Mouse (Mus musculus) kidney, embryonic 14.5 days (tissue): ENCODE data around the gene Cfap97d2. TPM values are rescaled to one million over a fixed set of nuclear protein-coding genes. Genes with fewer than 3 reads are reported as not detected.
A peak's percentile ranks its signal among the peaks of the same experiment; 100 is the strongest.

ENCODE experiments used
- ATAC-seq: fragments of 200-750 bp; cut with Nextera tagmentation; 2 replicates; pipeline ENCODE4 v1.8.0; 2017; ENCODE audit warnings: moderate number of reproducible peaks, mild to moderate bottlenecking, moderate TSS enrichment, moderate library complexity; ENCODE audit not compliant: low FRiP score, low TSS enrichment
- H3K27ac ChIP-seq: fragments of 300-500 bp; sonication (generic); 2 replicates; pipeline ENCODE4 v1.5.1; 2014; ENCODE audit warnings: low read depth, mild to moderate bottlenecking, low read length, moderate library complexity, mixed read lengths
- H3K27me3 ChIP-seq: fragments of 300-500 bp; sonication (generic); 2 replicates; pipeline ENCODE4 v1.6.1; 2014; ENCODE audit warnings: mild to moderate bottlenecking, low read length; ENCODE audit not compliant: control insufficient read depth, insufficient read depth
- H3K36me3 ChIP-seq: fragments of 300-500 bp; sonication (generic); 2 replicates; pipeline ENCODE4 v1.6.1; 2014; ENCODE audit warnings: low read length, mixed read lengths; ENCODE audit not compliant: control insufficient read depth, insufficient read depth
- H3K4me1 ChIP-seq: fragments of 300-500 bp; sonication (generic); 2 replicates; pipeline ENCODE4 v1.6.1; 2014; ENCODE audit warnings: low read length, mixed read lengths; ENCODE audit not compliant: control insufficient read depth, insufficient read depth
- H3K4me2 ChIP-seq: fragments of 300-500 bp; sonication (generic); replicated peaks from 2 replicates; pipeline ENCODE4 v1.6.1; 2014; ENCODE audit warnings: low read depth, mild to moderate bottlenecking, low read length
- H3K4me3 ChIP-seq: fragments of 300-500 bp; sonication (generic); 2 replicates; pipeline ENCODE4 v1.5.1; 2014; ENCODE audit warnings: mild to moderate bottlenecking, low read length
- H3K9ac ChIP-seq: fragments of 300-500 bp; sonication (generic); 2 replicates; pipeline ENCODE4 v1.6.1; 2014; ENCODE audit warnings: low read depth, mild to moderate bottlenecking, low read length, moderate library complexity
- H3K9me3 ChIP-seq: fragments of 300-500 bp; sonication (generic); 2 replicates; pipeline ENCODE4 v1.6.1; 2016; ENCODE audit warnings: low read length; ENCODE audit not compliant: control insufficient read depth
- WGBS: fragments of 180-500 bp; shearing (Covaris S2); extraction: QIAGEN DNeasy Blood & Tissue Kit; methylation state at CpG from one replicate; pipeline ENCODE4 v1.1.7; 2014; 5-methylcytosine and 5-hydroxymethylcytosine counted together
- polyA plus RNA-seq: library from polyadenylated mRNA; unstranded; fragments of >200 nt; fragmentation: Nextera tagmentation; extraction: Ambion mirVana; gene quantifications from 2 replicates; pipeline ENCODE4 v1.2.1, GENCODE M21; 2014

Cfap97d2 gene
- polyA plus RNA-seq, 1 experiment from 2014 or later, result 0.11 TPM

DNA sequence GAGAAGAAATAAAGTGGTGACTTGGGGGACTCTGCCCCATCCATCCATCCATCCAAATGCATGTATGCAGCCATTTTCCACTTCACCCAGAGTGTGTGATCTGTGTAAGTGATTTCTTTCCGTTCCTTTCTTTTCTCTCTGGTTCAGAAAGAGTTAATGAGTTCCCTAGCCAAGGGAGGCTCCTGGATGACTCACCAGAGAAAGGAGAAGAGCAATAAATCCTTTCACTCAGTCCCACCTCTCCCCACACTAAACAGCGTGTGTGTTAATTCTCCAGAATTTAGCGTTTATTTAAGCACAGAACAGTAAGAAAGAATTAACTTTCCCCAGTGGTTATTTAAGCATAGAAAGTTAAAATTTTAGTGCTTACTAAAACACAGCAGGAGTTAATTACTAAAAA is 41.9 kb downstream of the Cfap97d2 start:
- Histone ChIP-seq H3K9ac (0 out of 2 replicates have a peak overlapping the region, but pooled peaks have one; percentile 28), H3K27me3 (no peaks in the 10 kb centered on the region), H3K9me3 (no peaks in the 10 kb centered on the region), H3K4me3 (no peak overlapping the region), H3K27ac (peak overlapping the region; percentile 32; the same call in 1 of the 2 replicates), H3K4me2 (no peak overlapping the region), H3K4me1 (peaks cover 10% of the 10 kb centered on the region; the same call in 1 of the 2 replicates), H3K36me3 (no peaks in the 10 kb centered on the region)
- 5% methylated on average over 3 of the region's 3 CpGs for WGBS
- ATAC-seq, result peak; percentile 71; the same call in 1 of the 2 replicates

DNA sequence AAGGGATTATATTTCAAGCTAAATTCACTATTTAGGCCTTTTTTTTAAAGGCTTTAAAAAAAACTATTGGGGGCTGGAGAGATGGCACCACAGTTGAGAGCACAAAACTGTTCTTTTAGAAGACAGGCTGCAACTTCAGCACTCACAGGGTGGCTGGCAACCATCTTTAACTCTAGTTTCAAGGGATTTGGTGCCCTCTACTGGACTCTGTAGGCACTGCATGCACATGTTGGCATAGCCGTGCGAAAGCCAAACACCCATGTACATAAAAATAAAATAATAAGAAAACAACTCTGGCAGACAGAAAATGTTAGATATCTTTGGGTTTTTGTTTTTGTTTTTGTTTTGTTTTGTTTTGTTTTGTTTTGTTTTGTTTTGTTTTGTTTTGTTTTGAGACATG is 48.0 kb downstream of the Cfap97d2 start:
- Histone ChIP-seq H3K27ac (no peak overlapping the region), H3K4me1 (peaks cover 3% of the 10 kb centered on the region), H3K27me3 (no peaks in the 10 kb centered on the region), H3K9ac (no peak overlapping the region), H3K9me3 (no peaks in the 10 kb centered on the region), H3K36me3 (no peaks in the 10 kb centered on the region), H3K4me2 (no peak overlapping the region), H3K4me3 (no peak overlapping the region)
- no peak for ATAC-seq
- 20% methylated on average over 2 of the region's 2 CpGs for WGBS

DNA sequence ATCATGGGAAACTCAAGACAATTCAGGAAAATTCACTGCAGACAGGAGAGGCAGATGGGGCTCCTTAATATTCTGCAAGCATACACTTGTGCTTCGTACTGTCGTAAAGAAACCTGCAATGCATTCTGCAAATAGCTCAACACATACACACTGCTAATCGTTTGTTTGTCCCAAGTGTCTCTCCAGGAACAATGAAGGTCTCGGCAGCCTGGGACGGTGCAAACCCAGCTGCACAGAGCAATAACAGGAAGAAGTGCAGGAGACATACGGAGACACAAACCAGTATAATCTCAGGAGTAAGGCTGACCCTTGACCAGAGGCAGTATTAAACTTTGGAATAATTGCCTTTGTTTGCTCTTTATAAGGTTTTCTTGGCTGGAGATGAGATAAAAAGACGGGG is 50.8 kb downstream of the Cfap97d2 start:
- Histone ChIP-seq H3K9ac (no peak overlapping the region), H3K36me3 (peaks cover 13% of the 10 kb centered on the region), H3K27ac (no peak overlapping the region), H3K4me3 (no peak overlapping the region), H3K9me3 (no peaks in the 10 kb centered on the region), H3K4me1 (peaks cover 11% of the 10 kb centered on the region), H3K4me2 (no peak overlapping the region), H3K27me3 (no peaks in the 10 kb centered on the region)
- WGBS, result 64% methylated on average over 7 of the region's 7 CpGs
- ATAC-seq, result no peak

DNA sequence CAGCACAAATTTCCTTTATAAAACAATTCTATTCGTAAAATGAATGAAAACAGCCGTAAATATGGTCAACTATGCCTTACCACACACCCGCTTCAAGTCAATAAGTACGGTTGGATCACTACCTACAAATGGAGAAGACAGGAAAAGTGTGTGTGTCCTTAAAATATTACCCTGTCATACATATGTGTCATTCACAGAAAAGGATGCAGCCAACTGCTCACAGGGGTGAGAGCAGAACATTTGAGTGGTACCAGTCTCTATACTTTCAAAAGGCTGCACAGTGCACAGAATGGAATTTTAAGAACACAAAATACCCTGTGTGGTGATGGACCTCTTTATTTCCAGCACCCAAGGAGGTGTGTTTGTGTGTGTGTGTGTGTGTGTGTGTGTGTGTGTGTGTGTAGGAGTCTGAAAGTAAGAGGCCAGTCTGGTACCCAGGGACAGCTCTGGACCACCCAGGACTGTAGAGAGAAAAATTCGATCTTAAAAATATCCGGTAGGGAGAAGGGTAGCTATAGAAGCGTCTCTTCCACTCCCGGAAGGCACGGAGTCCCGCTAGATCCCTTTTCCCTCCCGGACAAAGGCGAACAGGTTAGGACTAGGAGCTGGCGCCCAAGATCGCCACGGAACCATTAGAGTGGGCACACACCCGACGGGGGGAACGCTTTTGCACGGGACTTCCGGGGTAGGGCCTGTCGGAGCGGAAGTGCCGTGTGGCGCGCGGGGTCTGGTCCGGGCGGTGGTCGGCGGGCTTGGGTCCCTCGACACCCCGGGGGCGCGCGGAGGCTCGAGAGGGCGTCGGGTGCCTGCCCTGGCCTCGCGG is 51.5 kb downstream of the Cfap97d2 start, which contains the start of gene Cdc16:
Gene Cdc16 (plus strand): TSS at position 695 of the 823 bp plus-strand sequence.
- Histone ChIP-seq H3K9ac (peak within 1 kb of the TSS; percentile 96), H3K9me3 (no peaks in the 10 kb centered on the region), H3K27me3 (no peaks in the 10 kb centered on the region), H3K4me1 (peaks cover 11% of the 10 kb centered on the region), H3K36me3 (peaks cover 19% of the 10 kb centered on the region), H3K27ac (peak within 1 kb of the TSS; percentile 83; the same call in 1 of the 2 replicates), H3K4me2 (peak within 1 kb of the TSS; percentile 64), H3K4me3 (peak within 1 kb of the TSS; percentile 99)
- 14% methylated on average over 25 of the region's 40 CpGs for WGBS
- ATAC-seq, result peak; percentile 97

DNA sequence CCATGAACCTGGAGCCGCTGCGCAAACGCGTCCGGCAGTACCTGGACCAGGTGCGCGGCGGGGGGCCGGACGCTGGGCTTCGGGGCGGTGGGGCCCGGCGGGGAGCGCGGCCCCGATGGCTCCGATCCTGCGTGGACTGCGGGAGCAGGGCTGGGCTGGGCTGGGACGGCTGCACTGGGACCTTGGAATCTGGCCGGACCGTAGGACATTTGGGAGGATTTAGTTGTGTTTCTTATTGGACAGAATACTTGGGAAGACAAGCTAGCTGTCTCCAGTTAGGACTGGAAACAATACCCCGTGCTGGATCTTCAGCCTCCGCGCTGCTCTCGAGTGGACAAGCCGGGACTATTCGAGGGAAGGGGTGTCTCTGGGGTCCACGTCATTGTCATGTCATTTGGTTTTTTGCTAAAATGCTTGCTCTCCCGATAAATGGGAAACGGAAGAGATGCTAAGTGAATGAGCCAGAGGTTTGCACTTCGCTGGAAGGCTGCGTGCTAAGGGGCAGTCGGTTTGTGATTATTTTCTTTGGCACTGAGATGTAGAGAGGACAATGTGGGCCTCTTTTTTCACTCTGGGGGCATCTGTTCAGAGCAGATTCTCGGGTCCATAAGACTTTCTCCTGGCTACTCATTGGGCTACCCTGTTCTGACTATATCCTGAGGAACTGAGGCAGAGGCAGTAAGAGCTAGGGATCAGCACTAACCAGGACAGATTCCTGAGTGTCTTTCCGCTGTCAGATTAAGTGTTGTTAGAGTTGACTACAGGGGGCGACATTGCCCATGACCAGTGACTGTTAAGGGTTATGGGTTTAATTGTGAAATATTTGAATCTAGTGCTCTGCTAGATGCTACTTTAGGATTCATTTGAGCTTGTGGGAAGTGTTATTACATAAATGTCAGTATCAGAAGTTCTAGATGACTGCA is 52.4 kb downstream of the Cfap97d2 start:
- under 1% methylated on average over 38 of the region's 38 CpGs for WGBS
- peak overlapping the region; percentile 99 for H3K4me3 ChIP-seq
- peak overlapping the region; percentile 96 for H3K9ac ChIP-seq
- peak; percentile 79 for ATAC-seq
- peaks cover 28% of the 10 kb centered on the region for H3K36me3 ChIP-seq
- H3K4me1 ChIP-seq, result peaks cover 11% of the 10 kb centered on the region
- H3K4me2 ChIP-seq, result peak overlapping the region; percentile 64
- peak overlapping the region; percentile 83; the same call in 1 of the 2 replicates for H3K27ac ChIP-seq
- H3K27me3 ChIP-seq, result no peaks in the 10 kb centered on the region
- no peaks in the 10 kb centered on the region for H3K9me3 ChIP-seq

DNA sequence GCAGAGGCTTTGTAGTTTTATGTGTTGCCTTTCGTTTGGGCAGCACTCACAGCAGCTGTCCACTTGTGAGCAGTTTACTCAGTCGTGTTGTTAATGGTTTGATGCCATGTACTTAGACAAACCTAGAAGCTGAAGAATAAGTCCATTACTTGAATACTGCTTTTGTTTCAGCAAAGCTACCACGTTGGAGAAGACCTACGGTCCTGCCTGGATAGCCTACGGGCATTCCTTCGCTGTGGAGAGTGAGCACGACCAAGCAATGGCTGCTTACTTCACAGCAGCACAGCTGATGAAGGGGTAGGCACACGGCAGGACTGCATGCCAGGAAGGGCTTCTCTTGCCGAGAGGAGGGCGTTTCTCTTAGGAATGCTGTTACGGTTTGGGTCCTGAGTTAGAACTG is 63.5 kb downstream of the Cfap97d2 start:
- no peak overlapping the region for H3K4me2 ChIP-seq

DNA sequence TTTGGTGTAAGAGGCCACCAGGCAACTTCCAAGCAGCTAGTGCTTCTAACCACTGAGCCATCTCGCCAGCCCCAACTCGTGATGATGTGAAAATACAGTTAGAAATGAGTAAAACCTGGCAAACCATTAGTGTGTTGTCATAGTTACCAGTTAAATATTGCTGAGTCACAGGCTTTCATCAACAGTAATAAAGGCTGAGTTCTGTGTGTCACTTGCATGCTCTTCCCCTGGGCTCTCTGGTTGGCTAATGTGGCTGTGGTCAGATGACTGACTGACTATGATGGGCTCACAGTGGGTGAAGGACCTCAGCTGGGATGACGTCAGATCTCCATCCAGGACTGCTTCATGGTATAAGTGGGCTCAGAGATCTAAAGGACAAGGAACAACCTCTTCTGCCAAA is 74.8 kb downstream of the Cfap97d2 start:
- no peaks in the 10 kb centered on the region for H3K27me3 ChIP-seq
- WGBS, result 88% methylated on average over 3 of the region's 3 CpGs
- no peak overlapping the region for H3K9ac ChIP-seq
- no peak overlapping the region for H3K27ac ChIP-seq
- peaks cover 62% of the 10 kb centered on the region for H3K36me3 ChIP-seq
- H3K4me1 ChIP-seq, result peaks cover 4% of the 10 kb centered on the region; the same call in 1 of the 2 replicates
- no peak overlapping the region for H3K4me3 ChIP-seq
- H3K9me3 ChIP-seq, result no peaks in the 10 kb centered on the region
- ATAC-seq, result no peak
- H3K4me2 ChIP-seq, result no peak overlapping the region

More for the DNA sequence above, 63.5 kb downstream of the Cfap97d2 start:
- 90% methylated on average over 11 of the region's 11 CpGs for WGBS
- H3K9me3 ChIP-seq, result no peaks in the 10 kb centered on the region
- H3K36me3 ChIP-seq, result peaks cover 95% of the 10 kb centered on the region
- ATAC-seq, result no peak
- no peak overlapping the region for H3K4me3 ChIP-seq
- H3K4me1 ChIP-seq, result no peaks in the 10 kb centered on the region
- H3K27ac ChIP-seq, result no peak overlapping the region
- no peaks in the 10 kb centered on the region for H3K27me3 ChIP-seq
- no peak overlapping the region for H3K9ac ChIP-seq

DNA sequence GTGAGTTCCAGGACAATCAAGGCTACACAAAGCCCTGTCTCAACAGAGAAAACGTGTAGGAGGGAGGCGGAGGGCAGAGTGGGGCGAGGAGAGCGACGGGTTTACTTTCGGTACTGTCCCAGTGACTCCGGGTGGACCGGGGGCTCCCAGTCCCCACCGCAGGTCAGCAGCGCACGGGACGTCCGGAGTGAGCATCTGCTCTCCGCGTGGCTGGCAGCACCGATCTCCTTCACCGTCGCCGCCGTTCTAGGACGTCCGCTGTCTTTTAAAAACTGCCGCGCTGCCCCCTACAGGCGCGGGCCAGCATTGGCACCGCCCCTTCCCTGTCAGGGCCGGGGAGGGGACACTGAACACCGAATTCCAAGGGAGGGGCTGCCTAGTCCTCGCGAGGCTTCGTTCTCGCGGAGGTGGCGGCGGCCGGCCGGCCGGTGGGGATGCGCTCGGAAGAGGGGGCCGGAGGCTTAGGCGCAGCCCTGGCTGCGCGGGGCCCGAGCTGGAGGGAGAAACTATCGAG is 79.6 kb downstream of the Cfap97d2 start, which contains the start of gene Upf3a:
Gene Upf3a (plus strand): TSS at position 366 of the 514 bp plus-strand sequence.
- H3K36me3 ChIP-seq, result peaks cover 27% of the 10 kb centered on the region
- H3K9ac ChIP-seq, result peak within 1 kb of the TSS; percentile 94
- peak within 1 kb of the TSS; percentile 96 for H3K27ac ChIP-seq
- peaks cover 12% of the 10 kb centered on the region for H3K4me1 ChIP-seq
- under 1% methylated on average over 44 of the region's 47 CpGs for WGBS
- H3K4me3 ChIP-seq, result peak within 1 kb of the TSS; percentile 69
- no peaks in the 10 kb centered on the region for H3K9me3 ChIP-seq
- ATAC-seq, result peak; percentile 94
- H3K4me2 ChIP-seq, result peak within 1 kb of the TSS; percentile 79
- no peaks in the 10 kb centered on the region for H3K27me3 ChIP-seq
